Mouse (Mus musculus): ENCODE data around the gene Msx2. TPM values are rescaled to one million over a fixed set of nuclear protein-coding genes. Genes with fewer than 3 reads are reported as not detected.

Gene Msx2
- total RNA-seq, 2 experiments from 2014 or later: 0.42 to 0.54 TPM

DNA sequence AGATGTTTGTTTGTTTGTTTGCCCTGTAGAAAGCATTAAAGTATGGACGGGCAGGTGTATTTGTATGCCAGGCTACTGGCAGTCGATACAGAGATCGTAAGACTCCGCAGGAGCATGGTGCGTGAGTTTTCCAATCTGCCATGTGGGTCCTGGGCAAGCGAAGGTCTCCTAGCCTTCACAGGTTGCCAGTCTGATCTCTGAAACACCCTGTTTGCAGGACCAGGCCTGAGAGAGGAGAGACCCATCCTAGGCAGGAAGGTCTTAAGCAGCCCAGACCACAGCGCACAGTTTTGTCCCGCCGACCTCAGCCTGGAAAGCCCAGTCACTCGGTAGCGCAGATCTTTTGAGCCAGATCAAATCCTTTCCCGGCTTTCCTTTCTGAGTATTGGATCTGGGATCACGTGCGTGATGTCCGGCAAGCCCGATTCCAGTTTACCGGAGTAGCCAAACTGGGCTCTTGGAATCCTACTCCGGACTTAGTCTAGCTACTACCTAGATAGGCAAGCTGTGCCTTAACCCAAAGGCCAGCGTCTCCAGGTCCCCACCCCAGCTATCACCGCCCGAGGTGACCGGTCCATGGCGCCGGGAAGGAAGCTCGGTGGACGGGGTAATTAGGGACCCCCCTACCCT, 7.6 kb downstream of the Msx2 start:
- no peak for DNase-seq (ENCODE audit: low spot score in 2 of 2)

DNA sequence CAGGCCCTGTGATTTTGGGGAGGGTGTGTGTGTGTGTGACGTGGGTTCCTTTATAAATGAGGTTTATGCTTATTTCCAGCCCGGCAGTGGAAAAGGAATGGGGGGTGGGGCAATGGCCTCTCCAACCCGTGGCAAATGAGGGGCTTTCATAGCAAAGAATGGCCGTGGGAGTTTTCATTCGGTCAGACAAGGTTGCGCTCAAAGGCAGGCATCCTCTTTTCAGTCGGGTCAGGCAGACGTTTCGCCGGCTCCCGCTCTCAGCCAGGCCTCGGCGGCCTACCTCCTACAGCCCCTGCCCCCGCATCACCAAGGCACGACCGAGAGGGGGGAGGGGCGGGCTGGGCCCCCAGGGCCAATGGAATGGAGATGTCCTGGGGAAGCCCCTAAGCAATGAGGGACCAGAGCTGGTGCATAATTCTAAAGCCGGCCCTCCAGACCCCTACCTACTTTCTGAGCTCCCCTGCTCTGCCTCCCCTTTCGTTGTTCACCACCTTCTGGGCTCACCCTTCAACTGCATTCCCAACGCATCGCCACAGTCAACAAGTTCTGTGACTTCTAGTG, 8.4 kb downstream of the Msx2 start:
- DNase-seq (ENCODE audit: low spot score in 2 of 2): no peak

DNA sequence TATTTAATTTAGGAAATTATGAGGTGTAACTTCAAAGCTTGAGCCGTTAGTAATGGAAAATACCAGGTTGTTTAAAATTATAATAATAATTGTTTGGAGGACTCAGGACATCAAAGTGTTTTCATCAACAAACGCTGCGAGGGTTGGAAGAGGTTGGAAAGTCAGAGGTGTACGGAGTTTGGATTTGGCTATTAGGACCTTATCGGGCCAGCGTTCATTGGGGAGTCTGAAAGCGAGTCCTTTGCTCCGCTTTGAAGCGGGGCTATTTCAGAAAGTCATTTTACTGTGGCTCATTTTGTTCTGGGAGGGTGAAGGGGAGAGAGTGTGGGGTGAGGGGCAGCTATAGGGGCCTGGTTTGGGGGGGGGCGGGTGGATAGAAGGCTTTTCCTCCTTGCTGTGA, 8.9 kb downstream of the Msx2 start:
- no peak for DNase-seq (ENCODE audit: low spot score in 2 of 2)

DNA sequence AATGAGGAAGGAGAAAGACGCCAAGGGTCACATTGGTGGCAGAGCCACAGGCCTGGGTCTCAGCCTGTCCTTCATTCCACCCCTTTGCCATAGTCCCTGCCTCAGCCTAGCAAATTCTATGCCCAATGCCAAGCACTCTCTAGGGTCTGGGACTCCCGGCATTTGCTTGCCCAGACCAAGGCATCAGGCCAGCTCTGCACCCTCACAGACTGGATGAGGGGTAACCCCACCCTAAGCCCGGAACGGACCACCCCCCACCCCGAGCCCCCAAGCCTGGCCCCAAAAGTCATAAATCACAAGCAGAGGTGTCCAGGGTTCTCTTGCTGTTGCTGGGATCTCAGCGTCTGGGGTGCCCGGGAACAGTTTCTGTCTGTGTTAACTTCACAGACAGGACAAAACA, 9.8 kb downstream of the Msx2 start:
- no peak for DNase-seq (ENCODE audit: low spot score in 2 of 2)

DNA sequence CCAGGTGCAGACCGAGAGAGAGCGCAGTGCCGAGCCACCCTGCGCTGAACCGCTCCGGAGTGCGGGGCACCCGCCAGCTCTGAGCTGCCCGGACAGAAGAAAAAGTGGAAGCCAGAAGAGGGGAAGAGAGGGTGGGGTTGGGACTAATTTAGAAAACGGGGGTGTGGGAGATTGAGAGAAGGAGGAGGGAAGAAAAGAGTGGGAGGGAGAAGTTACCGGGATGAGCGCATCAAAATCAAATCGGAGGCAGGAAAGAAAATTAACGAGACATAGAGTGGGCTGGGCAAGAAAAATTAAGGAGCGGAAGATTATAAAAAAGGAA, 10.3 kb downstream of the Msx2 start:
- no peak for DNase-seq (ENCODE audit: low spot score in 2 of 2)

DNA sequence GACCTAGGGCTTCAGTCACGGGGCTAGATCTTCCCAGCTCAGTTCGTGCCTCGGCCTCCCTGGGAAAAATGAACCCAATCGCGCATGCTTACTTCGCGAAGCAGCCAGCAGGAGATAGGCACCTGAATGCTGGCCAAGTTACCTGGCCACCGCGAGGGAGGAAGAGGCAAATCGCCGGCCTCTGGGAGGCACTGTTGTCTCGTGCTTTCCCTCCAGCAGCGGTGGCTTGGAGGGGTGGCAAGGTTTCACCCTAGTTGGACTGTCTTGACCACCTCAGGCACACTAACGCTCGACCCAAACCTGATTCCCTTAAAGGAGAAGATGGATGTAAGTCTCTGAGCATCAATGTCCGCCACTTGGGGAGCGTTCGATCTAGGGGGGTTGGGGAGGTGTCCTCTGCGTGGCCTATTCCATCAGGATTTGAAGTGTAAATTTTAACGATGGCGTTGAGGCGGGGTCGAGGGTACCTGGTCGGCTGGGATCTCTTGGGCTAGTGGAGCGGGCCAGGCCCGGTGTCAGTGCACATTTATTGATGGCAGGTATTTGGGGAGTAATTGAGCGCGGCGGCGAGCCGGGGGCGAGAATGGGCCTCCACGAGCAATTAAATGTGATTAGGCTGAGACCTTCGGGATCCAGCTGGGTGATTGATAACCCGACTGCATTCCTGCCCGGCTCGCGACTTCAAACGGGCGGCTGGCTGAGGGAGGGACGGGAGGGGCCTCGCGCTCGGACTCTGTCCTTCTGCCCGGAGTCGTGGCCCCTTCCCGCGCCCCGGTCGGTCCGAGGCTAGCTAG, 10.8 kb downstream of the Msx2 start:
- no peak for DNase-seq (ENCODE audit: low spot score in 2 of 2)

DNA sequence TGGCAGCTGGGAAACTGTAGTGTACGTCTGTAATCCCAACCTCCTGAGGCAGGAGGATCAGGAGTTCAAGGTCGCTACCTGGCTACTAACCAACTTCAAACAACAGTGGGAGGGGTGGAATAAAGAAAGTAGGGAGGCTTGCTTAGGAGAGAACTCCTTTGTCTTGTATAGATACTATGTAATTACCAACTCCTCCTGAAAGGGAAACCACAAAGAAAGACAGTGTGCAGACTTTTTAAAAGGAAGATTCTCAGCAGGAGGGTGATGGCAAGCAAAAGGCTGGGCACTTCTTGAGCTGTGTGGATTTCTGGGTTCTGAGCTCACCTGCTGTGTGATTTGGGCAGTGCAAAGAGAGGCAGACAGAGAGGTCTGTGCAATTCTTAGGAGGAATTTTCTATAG, 11.5 kb downstream of the Msx2 start:
- DNase-seq (ENCODE audit: low spot score in 2 of 2): no peak

DNA sequence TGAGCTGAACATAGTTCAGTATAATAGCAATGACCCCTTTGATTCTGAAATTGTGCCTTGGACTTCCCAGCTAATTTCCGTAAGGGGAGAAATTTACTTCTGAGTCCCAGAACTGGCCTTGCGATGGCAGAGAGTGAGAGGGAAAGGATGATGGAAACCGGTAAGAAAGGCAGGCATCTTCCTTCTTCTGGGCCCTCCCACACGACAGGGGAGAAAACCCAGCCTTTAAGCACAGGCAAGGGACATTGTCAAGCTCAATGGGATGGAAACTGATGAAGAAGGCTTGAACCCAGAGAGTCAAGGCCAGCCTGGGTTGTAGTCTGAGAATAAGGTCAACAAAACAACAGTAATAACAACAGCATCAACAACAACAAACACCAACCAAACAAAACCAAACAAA, 14.1 kb downstream of the Msx2 start:
- DNase-seq (ENCODE audit: low spot score in 2 of 2): no peak

DNA sequence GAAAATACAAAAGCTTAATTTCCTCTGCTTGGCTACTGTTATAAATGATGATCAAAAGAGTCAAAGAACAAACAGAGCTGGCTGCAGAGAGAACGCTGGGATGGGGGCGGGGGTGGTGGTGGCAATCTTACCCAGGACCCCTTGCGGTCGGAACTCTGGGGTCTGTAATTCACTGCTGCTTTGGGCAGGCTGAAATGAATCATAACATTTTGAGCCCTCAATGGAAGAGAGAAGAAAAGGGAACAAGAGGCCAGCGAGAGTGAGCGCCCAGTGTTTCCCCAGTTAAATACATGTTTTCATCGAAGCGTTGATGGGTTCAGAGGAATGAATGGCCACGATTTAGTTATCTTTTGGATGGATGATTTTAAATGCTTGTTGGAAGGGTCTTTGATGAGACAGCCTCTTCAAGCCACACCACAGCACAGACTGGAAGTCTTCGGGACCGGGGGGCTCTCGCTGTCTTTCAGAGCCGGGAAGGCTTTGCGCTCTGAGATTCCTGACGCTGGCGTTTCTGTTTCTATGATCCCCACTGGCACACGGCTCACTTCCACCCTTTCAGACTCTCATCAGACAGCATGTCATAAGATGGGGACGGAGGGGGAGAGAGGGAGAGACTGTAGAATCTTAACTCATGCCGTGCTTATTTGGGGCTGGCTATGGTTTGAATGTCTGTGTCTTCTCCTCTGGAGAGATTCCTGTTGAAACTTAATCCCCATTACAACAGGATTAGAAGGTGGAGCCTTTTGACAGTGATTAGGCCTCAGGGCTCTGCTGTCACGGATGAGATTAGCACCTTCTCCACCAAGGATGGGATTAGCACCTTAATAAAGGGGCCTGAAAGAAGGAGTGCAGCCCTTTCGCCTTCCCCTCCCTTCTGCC, 17.8 kb downstream of the Msx2 start:
- no peak for DNase-seq (ENCODE audit: low spot score in 2 of 2)

DNA sequence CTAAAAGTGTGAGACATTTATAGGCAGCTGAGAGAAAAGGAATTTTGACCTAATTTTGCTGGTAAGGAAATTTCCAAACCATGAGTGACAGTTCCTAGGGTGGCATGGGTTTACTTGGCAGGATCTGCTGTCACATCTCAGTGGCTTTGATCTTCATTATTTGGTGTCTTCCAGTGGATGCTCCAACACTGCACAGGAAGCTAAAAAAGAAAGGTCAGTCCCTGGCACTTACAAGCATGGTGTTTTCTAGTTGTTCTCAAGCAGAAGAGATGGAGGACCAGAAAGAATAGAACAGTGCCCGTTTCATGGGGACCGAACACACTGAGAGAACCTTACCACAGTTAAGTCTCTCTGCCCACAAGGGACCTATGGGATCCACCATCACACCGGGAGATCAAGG, 18.9 kb downstream of the Msx2 start:
- no peak for DNase-seq (ENCODE audit: low spot score in 2 of 2)

DNA sequence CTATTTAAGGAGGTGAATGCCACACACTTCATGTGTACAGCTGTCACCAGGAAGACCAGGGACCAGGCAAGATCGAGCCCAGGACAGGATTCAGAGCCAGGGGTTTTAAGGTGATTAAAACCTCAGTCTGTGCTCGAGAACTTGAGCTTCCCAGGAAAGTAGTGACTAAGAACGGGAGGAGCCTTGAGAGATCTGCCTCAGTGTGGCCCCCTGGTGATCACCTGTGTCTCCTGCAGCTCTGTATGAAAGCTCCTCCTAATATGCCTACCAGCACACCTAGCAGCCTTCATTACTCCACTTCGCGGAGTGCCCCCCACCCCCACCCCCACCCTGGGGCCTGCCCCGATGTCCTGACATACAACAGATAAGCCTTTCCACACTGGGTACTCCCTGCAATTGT, 25.3 kb downstream of the Msx2 start:
- DNase-seq (ENCODE audit: low spot score in 2 of 2): peak in 1 of 2 experiments; percentile 14

DNA sequence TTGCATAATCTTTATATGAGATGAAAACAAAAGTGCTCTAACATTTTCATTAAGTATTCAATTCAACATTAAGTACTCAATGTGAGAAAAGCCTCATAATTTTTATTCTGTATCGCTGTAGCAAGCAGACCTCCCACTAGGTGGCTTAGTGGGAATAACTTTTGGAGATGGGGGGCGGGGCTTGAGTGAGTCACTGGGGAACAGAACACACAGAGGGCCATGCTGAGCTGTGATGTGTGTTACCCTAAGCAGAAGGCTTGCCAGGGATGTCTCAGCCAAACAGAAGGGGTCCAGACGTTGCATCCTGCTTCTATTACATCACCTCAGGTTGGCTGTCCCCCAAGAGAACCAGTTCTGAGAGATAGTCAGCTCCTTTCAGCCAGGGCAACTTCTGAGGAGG, 29.3 kb downstream of the Msx2 start:
- peak; percentile 47 to 54 for DNase-seq (ENCODE audit: low spot score in 2 of 2)

DNA sequence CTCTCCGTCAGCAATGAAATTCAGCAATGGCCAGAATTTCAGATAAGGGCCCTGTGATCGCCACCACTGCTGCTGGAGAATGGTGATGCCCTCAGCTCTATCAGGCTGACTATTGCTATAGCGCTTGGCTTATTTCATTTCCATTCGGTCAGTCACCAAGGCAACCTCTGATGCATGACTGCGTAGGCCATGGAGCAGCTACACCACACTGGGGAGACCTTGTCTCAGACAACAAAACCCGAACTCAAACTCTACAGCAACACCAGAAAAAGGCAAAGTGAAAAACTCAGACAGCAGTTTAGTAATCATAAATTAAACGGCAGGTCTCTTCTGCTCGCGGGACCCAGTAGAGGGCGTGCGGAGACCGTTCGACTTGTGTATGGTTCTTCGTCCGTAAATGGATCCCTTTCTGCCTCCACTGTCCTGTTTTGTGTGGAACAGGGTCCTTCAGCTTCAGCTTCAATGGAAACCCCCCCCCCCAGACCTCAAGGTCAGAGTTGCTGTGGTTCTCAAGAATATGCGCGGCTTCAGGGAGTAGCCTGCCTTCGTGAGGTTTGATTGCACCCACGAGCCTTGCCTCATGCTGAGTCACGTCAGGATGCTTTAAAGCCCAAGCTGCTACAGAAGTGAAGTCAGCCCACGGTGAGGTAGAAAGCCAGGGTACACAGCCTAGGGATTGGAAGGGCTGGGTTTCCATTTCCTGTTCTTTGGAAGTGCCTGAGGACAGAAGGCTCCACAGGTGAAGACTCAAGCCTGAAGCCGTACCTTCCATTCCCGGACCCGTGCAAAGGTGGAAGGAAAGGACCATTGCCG, 30.5 kb downstream of the Msx2 start:
- peak; percentile 52 to 56 for DNase-seq (ENCODE audit: low spot score in 2 of 2)

DNA sequence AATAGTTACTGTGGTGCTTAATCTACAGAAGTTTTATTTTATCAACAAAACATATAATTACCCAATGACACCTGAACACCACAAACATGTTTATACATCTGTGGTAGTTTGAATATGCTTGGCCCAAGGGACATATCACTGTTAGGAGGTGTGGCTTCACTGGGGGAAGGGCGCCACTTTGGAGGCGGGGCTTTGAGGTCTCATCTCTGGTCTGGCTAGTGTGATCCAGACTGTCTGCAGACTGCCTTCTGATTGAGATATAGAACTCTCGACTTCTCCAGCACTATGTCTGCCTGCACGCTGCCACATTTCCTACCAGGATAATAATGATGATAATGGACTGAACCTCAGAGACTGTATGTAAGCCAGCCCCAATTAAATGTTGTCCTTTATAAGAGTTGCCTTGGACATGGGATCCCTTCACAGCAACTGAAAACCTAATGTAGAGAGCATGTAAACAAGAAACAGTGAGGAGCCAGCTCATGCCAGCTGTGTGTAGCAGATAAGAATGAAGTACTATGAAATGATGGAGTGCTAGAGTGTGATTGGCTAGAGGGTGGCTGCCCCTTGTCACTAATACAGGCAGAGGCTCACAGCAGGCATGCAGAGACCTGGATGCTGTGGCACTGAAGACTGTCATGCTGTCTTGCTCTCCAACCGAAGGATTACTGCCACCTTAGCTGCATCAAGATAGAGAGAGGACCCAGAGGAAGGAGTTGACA, 31.4 kb downstream of the Msx2 start:
- no peak for DNase-seq (ENCODE audit: low spot score in 2 of 2)

DNA sequence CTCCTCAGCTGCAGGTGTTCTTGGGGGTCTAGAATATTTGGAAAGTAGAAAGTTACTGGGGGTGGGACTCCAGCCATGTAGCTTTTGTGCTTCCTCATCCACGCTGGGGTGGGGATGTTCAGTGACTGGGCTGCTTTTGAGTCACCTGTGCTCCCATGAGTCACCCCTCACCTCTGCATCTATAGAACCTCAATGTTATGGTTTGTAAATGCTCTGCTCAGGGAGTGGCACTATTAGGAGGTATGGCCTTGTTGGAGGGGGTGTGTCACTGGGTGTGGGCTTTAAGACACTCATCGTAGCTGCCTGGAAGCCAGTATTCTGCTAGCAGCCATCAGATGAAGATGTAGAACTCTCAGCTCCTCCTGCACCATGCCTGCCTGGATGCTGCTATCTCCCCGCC, 32.9 kb downstream of the Msx2 start:
- no peak for DNase-seq (ENCODE audit: low spot score in 2 of 2)

DNA sequence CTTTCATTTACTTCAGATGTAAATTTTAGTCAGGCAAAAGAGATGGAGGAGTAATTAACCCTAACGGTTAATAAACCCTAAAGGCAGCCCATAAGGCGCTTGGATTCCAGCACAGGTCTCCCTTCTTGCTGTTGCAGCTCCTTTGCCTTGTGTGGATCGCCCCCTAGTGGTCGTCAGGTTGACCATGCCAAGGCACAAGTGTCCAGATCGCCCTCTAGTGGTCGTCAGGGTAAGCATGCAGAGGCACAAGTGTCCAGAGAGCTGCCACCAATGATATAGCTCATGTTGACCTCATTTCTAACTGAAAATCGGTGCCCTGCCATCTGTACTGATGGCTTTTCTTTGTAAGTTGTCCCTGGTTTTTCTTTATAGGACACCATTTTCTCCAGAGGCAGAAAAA, 46.4 kb downstream of the Msx2 start:
- peak; percentile 80 to 89 for DNase-seq (ENCODE audit: low spot score in 2 of 2)

DNA sequence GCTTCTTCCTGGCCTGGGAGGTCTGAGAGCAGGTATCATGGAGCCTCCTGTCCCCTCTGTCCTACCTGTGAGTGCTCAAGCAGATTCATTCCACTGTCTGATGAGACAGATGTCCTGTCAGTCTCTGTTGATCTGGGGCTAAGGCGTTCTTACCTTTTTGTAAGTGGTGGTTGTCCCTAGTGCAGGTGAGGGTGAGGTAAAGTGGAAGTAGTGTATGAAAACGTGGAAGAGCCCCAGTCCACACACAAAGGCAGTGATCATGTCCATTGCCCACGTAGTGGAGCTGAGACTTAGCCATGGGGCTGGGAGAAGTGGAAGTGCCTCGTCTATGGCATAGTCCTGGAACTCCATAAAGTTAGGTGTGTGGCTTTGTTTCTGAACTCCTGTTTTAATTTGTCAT, 51.7 kb downstream of the Msx2 start:
- no peak for DNase-seq (ENCODE audit: low spot score in 2 of 2)

DNA sequence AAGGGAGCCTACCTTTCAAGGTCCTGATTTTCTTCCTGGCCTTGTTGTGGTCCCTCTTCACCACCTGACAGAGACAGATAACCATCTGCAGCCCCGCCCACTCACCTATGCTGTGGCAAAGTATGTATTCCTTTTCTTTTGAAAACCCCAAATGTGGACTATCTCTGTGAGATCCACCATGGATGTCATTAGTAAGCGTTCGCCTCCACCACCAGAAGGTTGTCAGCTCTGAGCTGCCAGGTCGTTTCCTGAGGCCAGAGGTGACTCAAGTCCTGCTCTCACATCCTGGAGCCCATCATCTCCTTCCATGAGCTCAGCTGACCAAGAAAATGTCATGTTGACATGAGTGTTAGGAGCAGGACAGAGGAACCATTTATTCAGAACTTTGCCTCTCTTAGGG, 52.1 kb downstream of the Msx2 start:
- DNase-seq (ENCODE audit: low spot score in 2 of 2): no peak

DNA sequence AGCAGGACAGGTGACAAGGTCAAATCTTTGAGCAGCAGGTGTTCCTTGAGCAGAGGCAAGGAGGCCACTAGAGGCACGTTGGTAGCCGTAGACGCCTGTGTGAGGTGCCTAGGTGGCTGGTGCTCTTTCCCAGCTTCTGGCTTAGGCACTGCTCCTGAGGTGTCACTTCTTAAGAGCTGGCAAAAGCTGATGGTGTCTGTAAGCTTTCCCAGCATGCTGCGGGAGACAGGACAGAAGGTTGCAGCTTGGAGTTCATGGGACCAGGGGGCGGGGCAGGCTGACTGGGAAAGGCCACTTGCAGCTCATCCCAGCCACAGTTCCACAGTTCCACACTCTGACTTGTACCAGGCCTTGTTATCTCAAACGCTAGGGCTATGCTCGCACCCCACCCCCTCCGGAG, 53.2 kb downstream of the Msx2 start:
- no peak for DNase-seq (ENCODE audit: low spot score in 2 of 2)

DNA sequence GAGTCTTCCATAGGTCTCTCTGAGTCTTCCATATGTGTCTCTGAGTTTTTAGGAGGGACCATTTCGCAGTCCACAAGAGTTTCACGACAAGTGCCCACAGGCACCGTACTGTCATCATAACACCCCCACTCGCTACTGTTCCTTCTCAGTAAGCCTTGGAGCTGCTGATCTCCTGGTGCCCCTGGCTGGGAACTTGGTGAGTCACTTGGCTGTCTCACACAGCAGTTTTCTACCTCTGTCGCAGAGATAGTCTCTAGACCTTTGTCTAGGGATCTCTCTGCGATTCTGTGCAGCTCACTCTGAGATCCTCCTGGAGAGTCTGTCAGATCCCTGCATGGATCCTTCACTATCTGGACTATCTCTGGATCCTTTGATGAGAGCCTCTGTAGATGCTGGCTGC, 55.2 kb downstream of the Msx2 start:
- DNase-seq (ENCODE audit: low spot score in 2 of 2): no peak
